ENCODE assay signal across 8 mouse cellular contexts in genomic region chr4:59335616-59336438, GRCm38 (mm10).
DNase-seq lines count a peak whose midpoint lies in the region; ATAC-seq lines count a peak whose summit lies in the region.

No protein-coding gene starts in this region.

- peaks cover 26% of the 10 kb centered on the region for H3K4me1 ChIP-seq in heart, embryonic 10.5 days
- H3K4me1 ChIP-seq in limb, embryonic 15.5 days = peaks cover 27% of the 10 kb centered on the region

- no peak overlapping the region for H3K4me3 ChIP-seq in heart, embryonic 10.5 days
- no peak overlapping the region for H3K4me3 ChIP-seq in limb, embryonic 15.5 days

- DNase-seq in heart, adult 18-20 months = peak; percentile 61
- DNase-seq in heart, postnatal 25 days (ENCODE audit: low spot score) = no peak
- DNase-seq in testis, postnatal 10 days (ENCODE audit: low spot score) = peak; percentile 66
- DNase-seq in testis, postnatal 14 days (ENCODE audit: low spot score) = no peak
- DNase-seq in heart, embryonic 10.5 days (ENCODE audit: low spot score) = no peak
- DNase-seq in spleen, postnatal 14 days (ENCODE audit: low spot score in 2 of 2) = peak; percentile 63 to 72
- DNase-seq in embryo, embryonic 10.5 days (ENCODE audit: low spot score) = no peak

- H3K36me3 ChIP-seq in heart, embryonic 10.5 days = no peaks in the 10 kb centered on the region
- H3K36me3 ChIP-seq in limb, embryonic 15.5 days = no peaks in the 10 kb centered on the region

- ATAC-seq in limb, embryonic 15.5 days (ENCODE audit: insufficient number of reproducible peaks, low FRiP score, low TSS enrichment, low read depth) = peak; percentile 72

- H3K9me3 ChIP-seq in heart, embryonic 10.5 days = no peaks in the 10 kb centered on the region
- no peaks in the 10 kb centered on the region for H3K9me3 ChIP-seq in limb, embryonic 15.5 days

- peak overlapping the region; percentile 56; the same call in 1 of the 2 replicates for H3K27ac ChIP-seq in heart, embryonic 10.5 days
- peak overlapping the region; percentile 62 for H3K27ac ChIP-seq in limb, embryonic 15.5 days

- no peak overlapping the region for H3K4me2 ChIP-seq in limb, embryonic 15.5 days

- WGBS in heart, embryonic 10.5 days = 69% methylated on average over 9 of the region's 9 CpGs
- 59% methylated on average over 9 of the region's 9 CpGs for WGBS in limb, embryonic 15.5 days

- no peaks in the 10 kb centered on the region for H3K27me3 ChIP-seq in heart, embryonic 10.5 days (ENCODE audit: insufficient read depth, poor library complexity, severe bottlenecking)
- H3K27me3 ChIP-seq in limb, embryonic 15.5 days = no peaks in the 10 kb centered on the region

- H3K9ac ChIP-seq in limb, embryonic 15.5 days = no peak overlapping the region

- intact Hi-C loops in heart, postnatal 25 days (cut with DNase I) = loop anchor here (5.0 kb wide), 2 partner anchors 79 to 349 kb away; partner anchors contain the start of gene Ptgr1

Comparison
In these comparisons a context has a peak if more than half of its experiments do, and no peak if none do; other contexts are left out.
1. DNase-seq: peak in heart, adult 18-20 months (2 of 2), testis, postnatal 10 days (single experiment) and spleen, postnatal 14 days (2 of 2); none in heart, postnatal 25 days (single experiment), testis, postnatal 14 days (single experiment), heart, embryonic 10.5 days (single experiment) and embryo, embryonic 10.5 days (single experiment).